Comparison of ENCODE assay signal across 9 mouse cellular contexts in the genomic region with DNA sequence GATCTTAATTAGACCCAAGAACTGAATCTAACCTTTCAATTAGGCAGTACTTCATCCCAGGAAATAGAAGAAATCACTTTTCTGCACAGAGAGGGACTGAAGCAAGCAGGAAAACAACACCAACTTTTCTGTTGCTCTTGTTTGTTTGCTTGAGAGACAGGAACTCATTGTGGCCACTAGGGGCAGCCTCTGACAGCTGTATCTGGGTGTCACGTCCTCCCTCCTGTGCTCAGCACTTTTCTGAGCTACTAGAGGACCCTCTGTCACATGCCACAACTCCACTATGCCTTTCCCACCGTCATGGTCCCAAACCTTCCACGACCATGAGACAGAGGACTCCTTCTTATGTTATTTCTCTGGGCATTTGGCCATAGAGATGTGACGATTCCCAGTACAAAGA.
DNase-seq lines count a peak whose midpoint lies in the region; ATAC-seq lines count a peak whose summit lies in the region.
"Had no signal": no experiment of that assay in that cellular context is flagged by ENCODE, and none has a peak within 500 bp of the region (broad histone marks: within the 10 kb centered on the region; RNA-seq: fewer than 3 reads in every experiment).

No protein-coding gene starts in this region.

- H3K4me3 ChIP-seq in hindbrain, embryonic 10.5 days, result no peak overlapping the region
- no peak overlapping the region for H3K4me3 ChIP-seq in hindbrain, embryonic 14.5 days (replicated peaks; ENCODE audit: low read length)
- no peak overlapping the region for H3K4me3 ChIP-seq in kidney, embryonic 16.5 days (ENCODE audit: low read length)
- H3K4me3 ChIP-seq in forebrain, embryonic 13.5 days, result no peak overlapping the region
- H3K4me3 ChIP-seq: limb, embryonic 15.5 days had no signal

- no peak overlapping the region for H3K4me2 ChIP-seq in hindbrain, embryonic 14.5 days (replicated peaks)
- no peak overlapping the region for H3K4me2 ChIP-seq in kidney, embryonic 16.5 days (replicated peaks; ENCODE audit: low read depth, low read length)
- H3K4me2 ChIP-seq in forebrain, embryonic 13.5 days, result no peak overlapping the region
- H3K4me2 ChIP-seq: limb, embryonic 15.5 days had no signal

- WGBS in hindbrain, embryonic 10.5 days, result 36% methylated on average over 4 of the region's 4 CpGs
- 33% methylated on average over 4 of the region's 4 CpGs for WGBS in hindbrain, embryonic 14.5 days
- WGBS in kidney, embryonic 16.5 days, result 35% methylated on average over 4 of the region's 4 CpGs
- 45% methylated on average over 4 of the region's 4 CpGs for WGBS in forebrain, embryonic 13.5 days

- peak overlapping the region; percentile 45; the same call in 1 of the 2 replicates for H3K27ac ChIP-seq in hindbrain, embryonic 10.5 days
- H3K27ac ChIP-seq in hindbrain, embryonic 14.5 days, result no peak overlapping the region
- no peak overlapping the region for H3K27ac ChIP-seq in kidney, embryonic 16.5 days (ENCODE audit: low read length)
- no peak overlapping the region for H3K27ac ChIP-seq in forebrain, embryonic 13.5 days
- H3K27ac ChIP-seq: limb, embryonic 15.5 days had no signal

- no peak overlapping the region for H3K9ac ChIP-seq in hindbrain, embryonic 14.5 days
- H3K9ac ChIP-seq in kidney, embryonic 16.5 days (replicated peaks; ENCODE audit: low read length), result no peak overlapping the region
- no peak overlapping the region for H3K9ac ChIP-seq in forebrain, embryonic 13.5 days
- H3K9ac ChIP-seq: limb, embryonic 15.5 days had no signal

- peak; percentile 50 for DNase-seq in hindbrain, embryonic 10.5 days (ENCODE audit: low spot score)
- no peak for DNase-seq in hindbrain, embryonic 14.5 days (ENCODE audit: low spot score)
- peak; percentile 57 for DNase-seq in adrenal gland, postnatal 14 days
- DNase-seq in MN1 (ENCODE audit: low spot score), result no peak

- ATAC-seq in hindbrain, embryonic 14.5 days (ENCODE audit: low FRiP score), result no peak
- peak; percentile 78 for ATAC-seq in CD4-positive, CD25-positive, alpha-beta regulatory T cell, adult 4 months
- 0 out of 2 replicates have a peak, but pooled peaks have one; percentile 32 for ATAC-seq in kidney, embryonic 16.5 days (ENCODE audit: low FRiP score, low TSS enrichment)
- 0 out of 2 replicates have a peak, but pooled peaks have one; percentile 27 for ATAC-seq in monocyte, adult 5-6 weeks (replicated peaks; ENCODE audit: insufficient number of reproducible peaks, low FRiP score, low TSS enrichment, poor library complexity, severe bottlenecking)
- no peak for ATAC-seq in forebrain, embryonic 13.5 days

- no peaks in the 10 kb centered on the region for H3K36me3 ChIP-seq in hindbrain, embryonic 10.5 days
- H3K36me3 ChIP-seq in hindbrain, embryonic 14.5 days (replicated peaks; ENCODE audit: control insufficient read depth, insufficient read depth), result no peaks in the 10 kb centered on the region
- no peaks in the 10 kb centered on the region for H3K36me3 ChIP-seq in kidney, embryonic 16.5 days (ENCODE audit: insufficient read depth, low read length)
- no peaks in the 10 kb centered on the region for H3K36me3 ChIP-seq in forebrain, embryonic 13.5 days (ENCODE audit: poor library complexity, severe bottlenecking)
- H3K36me3 ChIP-seq: limb, embryonic 15.5 days had no signal

- H3K4me1 ChIP-seq in hindbrain, embryonic 10.5 days (replicated peaks), result peaks cover 64% of the 10 kb centered on the region
- peaks cover 5% of the 10 kb centered on the region for H3K4me1 ChIP-seq in hindbrain, embryonic 14.5 days (replicated peaks; ENCODE audit: control insufficient read depth, insufficient read depth, low read length)
- H3K4me1 ChIP-seq in kidney, embryonic 16.5 days (ENCODE audit: insufficient read depth, low read length), result peaks cover 1% of the 10 kb centered on the region
- peaks cover 48% of the 10 kb centered on the region for H3K4me1 ChIP-seq in forebrain, embryonic 13.5 days

- no peaks in the 10 kb centered on the region for H3K9me3 ChIP-seq in hindbrain, embryonic 10.5 days
- H3K9me3 ChIP-seq in hindbrain, embryonic 14.5 days (ENCODE audit: control insufficient read depth, low read length), result no peaks in the 10 kb centered on the region
- no peaks in the 10 kb centered on the region for H3K9me3 ChIP-seq in kidney, embryonic 16.5 days (ENCODE audit: low read length)
- no peaks in the 10 kb centered on the region for H3K9me3 ChIP-seq in forebrain, embryonic 13.5 days (replicated peaks)
- H3K9me3 ChIP-seq: limb, embryonic 15.5 days had no signal

- H3K27me3 ChIP-seq in hindbrain, embryonic 10.5 days (ENCODE audit: insufficient read depth, poor library complexity, severe bottlenecking), result no peaks in the 10 kb centered on the region
- no peaks in the 10 kb centered on the region for H3K27me3 ChIP-seq in hindbrain, embryonic 14.5 days (ENCODE audit: control insufficient read depth, insufficient read depth, low read length)
- no peaks in the 10 kb centered on the region for H3K27me3 ChIP-seq in kidney, embryonic 16.5 days (ENCODE audit: insufficient read depth, low read length)
- no peaks in the 10 kb centered on the region for H3K27me3 ChIP-seq in forebrain, embryonic 13.5 days
- H3K27me3 ChIP-seq: limb, embryonic 15.5 days had no signal

Comparison
In these comparisons a context has a peak if more than half of its experiments do, and no peak if none do; other contexts are left out.
1. DNase-seq: peak in hindbrain, embryonic 10.5 days (single experiment) and adrenal gland, postnatal 14 days (single experiment); none in hindbrain, embryonic 14.5 days (single experiment) and MN1 (single experiment).
2. ATAC-seq: peak in CD4-positive, CD25-positive, alpha-beta regulatory T cell, adult 4 months (single experiment), kidney, embryonic 16.5 days (single experiment) and monocyte, adult 5-6 weeks (single experiment); none in hindbrain, embryonic 14.5 days (single experiment) and forebrain, embryonic 13.5 days (single experiment).